Mouse (Mus musculus) erythroblast, embryonic 14.5 days (primary cell): ENCODE results near the gene Anapc7.

Source experiments
- GATA1 ChIP-seq: IDR thresholded peaks from 2 replicates; pipeline ENCODE4 v1.6.1; 2012; ENCODE audit warnings: low read length, inconsistent platforms, mixed read lengths
- TAL1 ChIP-seq: IDR thresholded peaks from 3 replicates; pipeline ENCODE4 v1.6.1; 2012; ENCODE audit warnings: low read length, inconsistent platforms, mixed read lengths

DNA sequence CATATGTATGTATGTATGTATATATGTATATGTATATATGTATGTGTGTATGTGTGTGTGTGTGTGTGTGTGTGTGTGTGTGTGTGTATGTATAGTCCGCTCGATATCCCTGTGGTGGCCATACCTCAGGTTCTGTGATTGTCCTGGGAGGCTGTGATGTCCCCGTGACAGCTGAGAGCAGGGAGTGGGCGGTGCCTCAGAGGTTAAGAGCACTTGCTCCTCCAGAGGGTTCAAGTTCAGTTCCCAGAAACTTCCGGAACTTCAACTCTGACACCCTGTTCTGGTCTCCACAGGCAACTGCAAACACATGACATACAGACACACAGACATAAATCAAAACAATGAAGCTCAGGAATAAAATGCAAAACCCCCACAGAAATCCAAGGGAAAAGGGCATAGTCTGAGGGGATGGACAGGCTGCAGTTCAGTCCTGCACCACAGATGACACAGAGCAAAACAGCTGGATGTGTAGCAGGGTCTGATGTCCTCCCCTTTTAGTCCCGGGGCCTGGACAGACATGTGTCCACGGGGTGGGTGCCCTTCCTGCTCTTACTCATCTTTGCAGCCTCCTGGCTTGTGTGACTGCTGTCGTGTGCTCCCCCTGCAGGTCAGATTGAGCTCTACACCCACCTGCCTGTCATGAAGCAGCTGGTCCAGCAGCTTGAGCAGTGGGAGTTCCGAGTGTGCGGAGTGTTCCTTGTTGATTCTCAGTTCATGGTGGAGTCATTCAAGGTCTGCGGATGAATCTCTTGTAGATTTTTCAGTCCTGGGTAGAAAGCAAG is 41.9 kb upstream of the Anapc7 start:
- TF ChIP-seq TAL1: no peak
- no peak for TF ChIP-seq GATA1
